Mouse (Mus musculus): ENCODE measurements around the gene Agmat.

GRCm38 (mm10) chr4:141789564-141790218 is 43.2 kb downstream of the Agmat start:
- no peak for TF ChIP-seq CTCF (IDR thresholded peaks at IDR 0.05)
- TF ChIP-seq EP300 (IDR thresholded peaks at IDR 0.05) = no peak
